Mouse (Mus musculus): ENCODE measurements around the gene C8b. TPM values are rescaled to one million over a fixed set of nuclear protein-coding genes. Genes with fewer than 3 reads are reported as not detected.

Gene C8b
- not detected for polyA plus RNA-seq (2017; shearing (Covaris generic))

GRCm38 (mm10) chr4:104766065-104766464 is at the start of gene C8b:
TSS of gene C8b (plus strand) at chr4:104766317.

Other genes starting within 250 kb of the C8b start
- not detected for gene Gm17662, start 91.0 kb downstream of the C8b start, polyA plus RNA-seq (2017; shearing (Covaris generic))
- gene C8a, start 110.1 kb downstream of the C8b start, polyA plus RNA-seq (2017; shearing (Covaris generic)), result not detected
- gene Fyb2, start 147.1 kb downstream of the C8b start, polyA plus RNA-seq (2017; shearing (Covaris generic)), result not detected